Mouse (Mus musculus) c-Kit-positive CD71-positive TER-119-negative erythroid progenitor cells, embryonic 14.5 days (primary cell): ENCODE results near the gene Dlx2.

Source experiments
- DNase-seq: peaks from one replicate; pipeline ENCODE4 v3.0.0-alpha.2; 2013; ENCODE audit warnings: low read depth

Gene Dlx2

DNA sequence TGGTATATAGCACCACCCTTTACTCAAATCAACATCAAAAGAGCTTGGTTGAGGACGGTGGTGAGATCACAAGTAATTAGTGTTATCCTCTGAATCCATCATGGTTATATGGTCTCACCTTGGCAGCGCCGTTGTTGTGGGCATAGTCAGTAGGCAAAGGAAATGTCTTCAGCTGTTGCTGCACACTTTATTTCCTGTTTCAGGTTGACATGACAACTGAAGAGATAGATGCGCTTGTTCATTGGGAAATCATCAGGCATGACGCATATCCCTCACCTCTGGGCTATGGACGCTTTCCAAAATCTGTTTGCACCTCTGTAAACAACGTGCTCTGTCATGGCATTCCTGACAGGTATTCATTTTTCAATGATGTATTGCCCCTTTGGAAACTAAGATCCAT is 35.3 kb downstream of the Dlx2 start:
- no peak for DNase-seq

DNA sequence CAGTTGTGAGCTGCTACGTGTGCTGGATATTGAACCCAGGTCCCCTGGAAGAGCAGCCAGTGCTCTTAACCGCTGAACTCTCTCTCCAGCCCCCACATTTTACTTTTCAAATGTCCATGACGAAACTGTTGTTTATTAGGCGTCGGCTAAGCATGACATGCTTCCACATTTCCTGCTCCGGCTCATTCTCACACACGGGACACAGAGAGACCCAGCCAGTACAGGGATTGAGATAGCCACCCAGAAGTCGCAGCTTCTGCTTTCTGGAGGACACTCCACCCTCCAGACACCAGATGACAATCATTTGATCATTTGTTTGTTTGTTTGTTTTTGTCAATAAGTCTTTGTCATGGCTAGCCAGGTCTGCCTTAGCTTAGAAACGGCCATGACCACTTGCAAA is 41.7 kb downstream of the Dlx2 start:
- no peak for DNase-seq

DNA sequence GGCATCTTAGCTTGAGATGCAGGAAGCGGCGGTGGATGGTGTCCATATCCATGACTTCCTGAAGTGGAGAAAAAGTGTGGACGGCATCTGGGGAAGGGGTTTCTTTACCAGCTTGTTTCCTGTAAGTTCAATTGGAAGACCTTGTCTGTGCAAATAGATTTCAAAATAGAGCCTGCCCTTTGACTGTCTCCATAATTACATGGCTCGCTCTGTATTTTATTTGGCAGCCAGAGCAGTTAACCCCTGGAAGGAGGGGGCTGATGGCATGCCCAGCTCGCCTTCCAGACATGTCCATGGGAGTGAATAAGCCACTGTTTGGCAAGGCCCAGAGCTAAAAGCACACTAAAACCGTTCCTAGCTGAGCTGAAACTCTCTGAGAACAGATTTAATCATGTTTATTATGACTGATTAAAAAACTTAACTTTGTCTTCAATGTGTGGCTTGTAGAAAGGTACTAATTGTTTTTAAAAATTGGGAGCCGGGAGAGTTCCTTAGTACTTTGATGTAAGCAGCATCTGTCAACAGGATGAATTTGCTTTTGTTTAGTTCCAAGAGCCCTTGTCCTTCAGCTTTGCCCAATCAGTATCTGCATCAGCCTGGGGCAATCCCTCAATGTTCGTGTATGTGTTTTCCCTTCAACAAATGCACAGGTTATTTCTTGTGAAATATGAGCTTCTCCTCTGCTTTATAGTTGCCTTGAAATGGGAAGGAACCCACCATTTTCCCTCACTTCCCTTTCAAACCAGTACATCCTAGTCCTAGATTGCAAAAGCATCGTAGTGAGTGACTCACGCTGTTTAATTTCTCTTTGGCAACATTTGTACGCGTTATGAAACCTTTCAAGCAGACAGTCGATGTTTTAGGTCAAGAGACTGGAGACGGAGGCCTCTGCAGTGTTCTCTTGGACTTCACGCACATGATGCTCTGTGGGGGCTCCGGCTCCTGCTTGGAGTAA is 47.0 kb downstream of the Dlx2 start:
- DNase-seq: no peak

DNA sequence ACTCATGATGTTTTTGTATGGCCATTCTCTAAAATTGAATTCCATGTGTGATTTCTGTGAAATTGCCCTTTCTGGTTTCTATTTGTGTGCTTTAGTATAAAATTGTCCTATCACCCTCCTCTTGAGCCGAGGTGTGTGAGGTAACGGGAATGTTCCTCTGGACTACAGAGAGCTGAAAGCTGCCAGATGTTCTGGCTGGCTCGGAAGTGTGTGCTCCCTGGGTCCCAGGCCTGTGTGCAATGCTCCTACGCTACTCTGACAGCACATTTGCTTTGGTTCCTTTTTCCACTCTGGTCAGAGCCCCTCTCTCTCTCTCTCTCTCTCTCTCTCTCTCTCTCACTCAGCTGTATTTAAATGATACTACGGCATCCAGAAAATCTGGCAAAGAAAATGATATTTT is 49.4 kb downstream of the Dlx2 start:
- no peak for DNase-seq

DNA sequence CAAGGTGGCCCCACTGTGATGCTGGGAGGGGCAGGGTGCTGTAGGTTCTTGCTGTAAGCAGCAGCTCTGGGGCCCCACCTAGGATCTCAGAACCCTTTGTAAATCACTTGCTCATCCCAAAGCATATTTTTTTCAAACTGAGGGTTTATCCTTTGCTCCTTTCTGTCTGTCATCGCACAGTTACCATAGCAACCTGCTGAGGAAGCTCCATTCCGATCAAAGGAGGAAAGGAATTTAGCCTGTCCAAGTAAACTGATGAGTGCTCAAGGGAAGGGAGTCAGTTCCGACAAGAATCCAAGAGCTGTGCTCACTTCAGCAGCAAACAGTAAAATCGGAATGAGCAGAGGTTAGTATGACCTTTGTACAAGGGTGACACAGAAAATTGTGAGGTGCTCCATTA is 51.6 kb downstream of the Dlx2 start:
- DNase-seq: no peak

DNA sequence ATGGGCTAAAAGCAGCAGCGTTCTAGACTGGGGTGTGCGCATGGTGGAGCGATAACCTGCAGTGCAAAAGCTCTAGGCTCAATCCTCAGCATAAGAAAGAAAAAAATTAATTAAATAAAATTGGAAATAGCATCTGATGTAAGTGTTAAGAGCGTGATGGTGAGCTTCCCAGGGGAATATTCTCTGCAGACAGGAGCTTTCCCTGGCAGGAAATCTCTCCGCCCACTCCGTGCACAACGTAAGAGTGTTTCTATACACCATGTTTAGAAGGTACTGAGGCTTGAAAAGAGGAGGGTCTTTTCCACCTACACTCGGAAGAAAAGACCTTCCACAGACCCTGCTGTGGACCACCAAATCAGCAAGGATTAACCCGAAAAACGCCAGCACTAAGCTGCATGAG is 52.1 kb downstream of the Dlx2 start:
- DNase-seq: no peak
